Mouse (Mus musculus) hindbrain, embryonic 11.5 days (tissue): Measurements from ENCODE around the gene Gm45261. TPM values are rescaled to one million over a fixed set of nuclear protein-coding genes. Genes with fewer than 3 reads are reported as not detected.

ENCODE experiments used
- ATAC-seq: fragments of 200-750 bp; cut with Nextera tagmentation; 2 replicates; pipeline ENCODE4 v1.8.0; 2017; ENCODE audit warnings: mild to moderate bottlenecking, moderate TSS enrichment, moderate library complexity; ENCODE audit not compliant: low FRiP score
- DNase-seq: peaks from one replicate; pipeline ENCODE4 v3.0.0-alpha.2; 2015; ENCODE audit warnings: low spot score
- H3K27ac ChIP-seq: fragments of 300-500 bp; sonication (generic); 2 replicates; pipeline ENCODE4 v1.5.1; 2014; ENCODE audit warnings: mild to moderate bottlenecking, low read depth, low read length
- H3K27me3 ChIP-seq: fragments of 300-500 bp; sonication (generic); 2 replicates; pipeline ENCODE4 v1.6.1; 2014; ENCODE audit warnings: mild to moderate bottlenecking, low read length, moderate library complexity, mixed read lengths; ENCODE audit not compliant: control insufficient read depth, insufficient read depth
- H3K36me3 ChIP-seq: fragments of 300-500 bp; sonication (generic); 2 replicates; pipeline ENCODE4 v1.6.1; 2014; ENCODE audit warnings: mild to moderate bottlenecking, low read length, moderate library complexity, mixed read lengths; ENCODE audit not compliant: control insufficient read depth, insufficient read depth
- H3K4me1 ChIP-seq: fragments of 300-500 bp; sonication (generic); replicated peaks from 2 replicates; pipeline ENCODE4 v1.6.1; 2014; ENCODE audit warnings: low read length, mixed read lengths; ENCODE audit not compliant: control insufficient read depth, insufficient read depth
- H3K4me2 ChIP-seq: fragments of 300-500 bp; sonication (generic); replicated peaks from 2 replicates; pipeline ENCODE4 v1.6.1; 2014; ENCODE audit warnings: mild to moderate bottlenecking, low read depth, low read length
- H3K4me3 ChIP-seq: fragments of 300-500 bp; sonication (generic); 2 replicates; pipeline ENCODE4 v1.5.1; 2014; ENCODE audit warnings: low read depth, low read length
- H3K9ac ChIP-seq: fragments of 300-500 bp; sonication (generic); 2 replicates; pipeline ENCODE4 v1.6.1; 2014; ENCODE audit warnings: low read depth, low read length
- H3K9me3 ChIP-seq: fragments of 300-500 bp; sonication (generic); 2 replicates; pipeline ENCODE4 v1.6.1; 2016; ENCODE audit warnings: low read length; ENCODE audit not compliant: control insufficient read depth
- WGBS: fragments of 180-500 bp; shearing (Covaris S2); extraction: QIAGEN DNeasy Blood & Tissue Kit; methylation state at CpG from one replicate; pipeline ENCODE4 v1.1.7; 2014; 5-methylcytosine and 5-hydroxymethylcytosine counted together
- polyA plus RNA-seq: library from polyadenylated mRNA; unstranded; fragments of >200 nt; fragmentation: Nextera tagmentation; extraction: Ambion mirVana; gene quantifications from 2 replicates; pipeline ENCODE4 v1.2.1, GENCODE M21; 2014

Gm45261 gene
- not detected in 2 replicates for polyA plus RNA-seq

DNA sequence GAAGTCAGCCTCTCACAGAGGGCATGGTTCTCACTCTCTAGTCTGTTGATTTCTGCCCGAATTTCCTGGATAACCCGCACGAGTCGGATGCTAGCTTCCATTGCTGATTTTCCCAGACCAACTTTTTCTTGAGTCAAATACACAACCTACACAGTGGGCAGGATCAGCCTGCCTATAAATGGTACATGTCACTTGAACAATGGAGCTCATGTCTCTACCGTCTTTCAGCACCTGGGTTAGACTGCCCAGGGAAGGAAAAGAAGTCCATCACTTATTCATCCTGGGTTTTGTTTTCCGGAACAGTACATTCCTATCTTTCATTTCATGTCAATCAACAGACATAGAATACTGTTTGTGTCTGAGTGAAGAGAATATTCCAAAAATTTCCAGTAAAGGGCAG is at the start of gene Gm45261:
Gm45261 (minus strand) TSS at position 101 of the 400 bp plus-strand sequence.
- H3K4me3 ChIP-seq, result no peak within 1 kb of the TSS
- H3K27ac ChIP-seq, result no peak within 1 kb of the TSS
- no peaks in the 10 kb centered on the region for H3K9me3 ChIP-seq
- ATAC-seq (no peak), DNase-seq (no peak)
- H3K4me2 ChIP-seq, result no peak within 1 kb of the TSS
- no peaks in the 10 kb centered on the region for H3K4me1 ChIP-seq
- no peaks in the 10 kb centered on the region for H3K36me3 ChIP-seq
- H3K9ac ChIP-seq, result no peak within 1 kb of the TSS
- no peaks in the 10 kb centered on the region for H3K27me3 ChIP-seq
- WGBS, result 81% methylated on average over 6 of the region's 6 CpGs

DNA sequence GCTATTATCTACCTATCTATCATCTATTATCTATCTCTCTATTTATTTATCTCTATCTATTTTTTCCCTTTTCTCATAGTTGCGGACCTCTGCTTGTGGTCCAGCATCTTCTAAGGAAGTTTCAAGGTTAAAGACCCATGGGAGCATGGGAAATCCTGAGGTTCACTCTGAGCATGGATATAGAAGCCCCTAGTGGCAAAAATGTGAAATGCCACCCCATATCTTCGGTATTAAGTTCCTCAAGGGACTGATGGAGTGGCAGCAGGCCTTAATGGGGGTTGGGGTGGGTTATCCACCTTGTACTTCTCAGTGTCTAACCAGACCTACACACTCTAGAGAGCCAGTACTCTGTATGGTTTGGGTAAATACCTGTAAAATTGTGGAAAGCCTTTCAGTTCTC is 43.5 kb upstream of the Gm45261 start:
- no peak overlapping the region for H3K4me2 ChIP-seq
- H3K4me1 ChIP-seq, result no peaks in the 10 kb centered on the region
- no peak overlapping the region for H3K4me3 ChIP-seq
- H3K9ac ChIP-seq, result no peak overlapping the region
- H3K36me3 ChIP-seq, result no peaks in the 10 kb centered on the region
- no peaks in the 10 kb centered on the region for H3K27me3 ChIP-seq
- no peak for ATAC-seq
- H3K9me3 ChIP-seq, result no peaks in the 10 kb centered on the region
- DNase-seq, result no peak
- H3K27ac ChIP-seq, result no peak overlapping the region
- WGBS, result 81% methylated on average over 2 of the region's 2 CpGs

DNA sequence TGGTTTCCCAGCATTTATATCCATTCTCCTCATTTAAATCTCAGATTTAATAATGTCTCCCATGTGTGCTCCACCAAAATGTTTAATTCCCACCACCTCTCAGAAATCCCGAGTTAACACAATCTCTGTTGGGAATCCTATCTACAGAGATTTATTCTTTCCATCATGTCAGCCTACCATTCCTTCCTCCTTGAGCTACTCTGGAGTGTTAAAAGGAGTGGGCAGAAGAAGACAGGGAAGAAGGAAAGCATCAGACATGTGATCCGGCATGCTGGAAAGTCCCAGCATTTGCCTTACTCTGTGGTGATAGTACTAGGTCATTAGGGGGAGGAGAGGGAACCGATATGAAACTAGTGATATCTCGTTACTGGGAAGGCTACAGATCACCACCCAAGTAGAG is 42.8 kb upstream of the Gm45261 start:
- no peak overlapping the region for H3K27ac ChIP-seq
- no peak overlapping the region for H3K4me3 ChIP-seq
- H3K4me2 ChIP-seq, result no peak overlapping the region
- WGBS, result 88% methylated on average over 4 of the region's 4 CpGs
- H3K4me1 ChIP-seq, result no peaks in the 10 kb centered on the region
- no peaks in the 10 kb centered on the region for H3K36me3 ChIP-seq
- H3K9ac ChIP-seq, result no peak overlapping the region
- DNase-seq (no peak), ATAC-seq (no peak)
- no peaks in the 10 kb centered on the region for H3K9me3 ChIP-seq
- H3K27me3 ChIP-seq, result no peaks in the 10 kb centered on the region

DNA sequence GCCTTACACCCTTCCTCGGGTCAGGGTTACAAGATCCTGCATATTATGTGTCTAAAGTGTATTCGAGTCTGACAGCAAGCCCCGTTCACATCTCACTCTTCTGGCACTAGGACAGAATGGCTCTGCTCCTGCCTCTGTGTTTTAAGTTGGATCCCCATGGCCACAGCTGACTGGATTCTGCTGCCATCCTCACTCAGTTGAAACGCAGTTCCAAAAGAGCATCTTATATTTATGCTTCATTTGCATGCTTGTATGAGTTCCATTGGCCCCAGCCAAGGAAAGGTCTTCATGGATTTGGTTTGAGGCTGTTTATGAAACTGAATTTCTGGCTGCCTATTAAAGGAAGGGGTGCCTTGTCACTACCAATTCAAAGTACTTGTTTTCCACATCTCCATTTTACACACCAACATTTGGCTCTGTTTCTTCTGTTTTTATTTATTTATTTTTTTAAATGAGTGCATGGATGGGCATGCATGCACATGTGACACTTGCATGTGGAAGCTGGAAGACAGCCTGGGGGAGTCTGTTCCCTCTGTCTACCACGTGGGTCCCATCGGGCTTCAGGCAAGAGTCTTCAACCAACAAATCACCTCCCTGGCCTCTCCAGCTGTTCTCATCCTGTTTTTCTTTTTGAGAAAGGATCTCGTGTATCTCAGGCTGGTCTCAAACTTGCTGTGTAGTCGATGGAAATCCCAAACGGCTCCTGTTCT is 41.4 kb upstream of the Gm45261 start:
- Histone ChIP-seq H3K9me3 (no peaks in the 10 kb centered on the region), H3K4me3 (no peak overlapping the region), H3K27ac (no peak overlapping the region), H3K4me2 (no peak overlapping the region), H3K27me3 (no peaks in the 10 kb centered on the region), H3K4me1 (no peaks in the 10 kb centered on the region), H3K9ac (no peak overlapping the region), H3K36me3 (no peaks in the 10 kb centered on the region)
- WGBS, result 83% methylated on average over 9 of the region's 9 CpGs
- no peak for ATAC-seq
- DNase-seq, result no peak

DNA sequence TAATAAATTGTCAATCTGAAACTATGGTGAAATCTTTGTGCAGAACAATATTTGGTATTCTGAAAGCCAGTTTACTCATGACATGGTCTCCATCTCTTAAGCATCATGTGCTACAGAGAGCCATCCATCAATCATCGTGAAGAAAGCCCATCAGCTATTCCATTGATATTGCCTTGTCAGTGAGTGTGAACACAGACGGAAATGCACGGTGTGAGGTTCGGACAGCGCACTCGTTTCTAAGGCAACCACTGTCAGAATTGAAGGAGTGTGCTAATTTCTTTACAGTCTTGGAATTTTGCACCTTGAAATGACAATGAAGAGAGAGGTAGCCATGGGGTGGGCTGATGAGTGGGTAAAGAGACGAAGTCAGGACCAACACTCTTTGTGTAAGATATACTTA is 38.0 kb upstream of the Gm45261 start:
- Histone ChIP-seq H3K9ac (no peak overlapping the region), H3K4me2 (no peak overlapping the region), H3K27ac (no peak overlapping the region), H3K27me3 (no peaks in the 10 kb centered on the region), H3K4me1 (no peaks in the 10 kb centered on the region), H3K4me3 (no peak overlapping the region), H3K9me3 (no peaks in the 10 kb centered on the region), H3K36me3 (no peaks in the 10 kb centered on the region)
- ATAC-seq (no peak), DNase-seq (no peak)
- WGBS, result 55% methylated on average over 7 of the region's 7 CpGs

DNA sequence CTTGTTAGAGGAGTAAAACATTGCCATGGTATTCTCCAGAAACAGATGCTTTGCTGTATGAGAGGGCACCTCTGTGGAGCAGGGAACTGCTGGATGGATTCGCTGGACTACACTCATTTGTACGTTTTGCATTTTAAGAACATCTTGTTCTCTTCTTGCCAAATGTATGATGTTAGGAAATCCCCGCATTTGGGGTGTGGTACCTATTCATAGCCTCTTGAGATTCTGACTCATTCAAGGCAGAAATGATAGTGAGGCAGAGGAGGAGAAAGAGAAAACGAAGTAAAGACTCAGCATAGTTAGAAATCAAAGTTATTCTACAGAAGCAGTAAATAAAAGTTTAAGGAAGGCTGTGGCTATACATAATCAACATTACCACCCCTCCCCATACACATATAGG is 35.1 kb upstream of the Gm45261 start:
- WGBS, result 85% methylated on average over 4 of the region's 4 CpGs
- no peak overlapping the region for H3K4me3 ChIP-seq
- no peak for DNase-seq
- no peaks in the 10 kb centered on the region for H3K4me1 ChIP-seq
- H3K36me3 ChIP-seq, result no peaks in the 10 kb centered on the region
- H3K4me2 ChIP-seq, result no peak overlapping the region
- no peaks in the 10 kb centered on the region for H3K27me3 ChIP-seq
- no peak for ATAC-seq
- no peak overlapping the region for H3K27ac ChIP-seq
- no peak overlapping the region for H3K9ac ChIP-seq
- no peaks in the 10 kb centered on the region for H3K9me3 ChIP-seq

DNA sequence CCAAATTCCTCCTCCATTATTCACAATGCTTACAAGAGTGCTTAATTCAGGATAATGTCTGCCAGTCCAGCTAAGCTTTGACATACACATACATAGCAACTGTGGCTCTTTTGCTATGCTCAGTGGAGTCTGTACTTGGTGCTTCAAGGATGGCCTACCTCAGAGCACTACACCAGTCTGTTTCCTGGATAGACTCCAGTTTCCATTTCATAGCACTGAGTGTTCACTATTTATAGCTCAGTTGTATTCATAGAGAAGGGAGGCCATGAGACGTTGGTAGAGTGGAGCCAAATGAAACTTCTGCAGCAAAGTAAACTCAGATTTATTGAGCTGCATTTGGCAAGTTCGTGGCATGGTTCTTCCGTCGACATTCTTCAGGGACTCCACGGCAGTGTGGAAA is 22.2 kb upstream of the Gm45261 start:
- DNase-seq (no peak), ATAC-seq (no peak)
- 82% methylated on average over 5 of the region's 5 CpGs for WGBS
- no peak overlapping the region for H3K9ac ChIP-seq
- no peak overlapping the region for H3K27ac ChIP-seq
- no peaks in the 10 kb centered on the region for H3K4me1 ChIP-seq
- H3K36me3 ChIP-seq, result no peaks in the 10 kb centered on the region
- H3K9me3 ChIP-seq, result no peaks in the 10 kb centered on the region
- H3K4me3 ChIP-seq, result no peak overlapping the region
- H3K27me3 ChIP-seq, result no peaks in the 10 kb centered on the region
- H3K4me2 ChIP-seq, result no peak overlapping the region

DNA sequence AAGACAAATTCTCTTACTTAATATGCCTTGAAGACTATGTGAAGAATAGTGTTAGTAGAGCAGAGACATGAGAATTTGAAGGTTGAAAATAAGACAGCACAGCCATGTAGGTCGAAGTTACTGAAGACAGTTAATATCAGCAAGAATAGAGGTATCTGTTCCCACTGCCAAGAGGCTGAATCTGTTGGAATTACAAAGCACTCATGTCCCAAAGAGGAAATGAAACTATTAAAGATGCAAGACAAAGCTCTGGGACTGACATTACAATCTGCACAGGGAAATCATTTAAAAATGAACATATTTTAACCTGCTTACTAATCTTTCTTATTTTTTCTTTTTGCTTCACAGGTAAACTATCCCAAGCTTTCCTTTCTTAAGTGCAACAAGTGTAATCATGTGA is 13.7 kb upstream of the Gm45261 start:
- H3K4me2 ChIP-seq, result no peak overlapping the region
- 72% methylated on average over 1 of the region's 1 CpGs for WGBS

DNA sequence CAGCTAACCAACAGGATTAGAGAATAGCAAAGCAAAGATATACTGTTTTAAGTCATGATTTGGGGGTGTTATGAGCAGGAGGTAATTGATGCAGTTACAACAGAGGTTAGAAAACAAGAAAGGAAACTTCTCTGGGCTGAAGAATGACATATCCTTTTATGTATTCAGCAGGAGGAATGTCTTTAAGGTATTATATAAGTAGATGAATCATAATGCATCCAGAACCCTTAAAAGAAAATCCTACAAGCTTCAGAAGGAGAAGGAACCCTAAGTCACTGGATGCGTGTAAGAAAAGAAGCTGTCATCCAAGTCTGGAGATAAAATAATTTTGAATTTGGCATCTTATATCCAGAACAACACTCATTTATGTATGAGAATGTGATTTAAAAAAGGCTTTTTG is 11.1 kb upstream of the Gm45261 start:
- Histone ChIP-seq H3K9me3 (no peaks in the 10 kb centered on the region), H3K27ac (no peak overlapping the region), H3K4me3 (no peak overlapping the region), H3K4me2 (no peak overlapping the region), H3K27me3 (no peaks in the 10 kb centered on the region), H3K9ac (no peak overlapping the region), H3K4me1 (no peaks in the 10 kb centered on the region), H3K36me3 (no peaks in the 10 kb centered on the region)
- WGBS, result 97% methylated on average over 1 of the region's 1 CpGs
- DNase-seq (no peak), ATAC-seq (no peak)

More for the DNA sequence above, 13.7 kb upstream of the Gm45261 start:
- ATAC-seq (no peak), DNase-seq (no peak)
- Histone ChIP-seq H3K27ac (no peak overlapping the region), H3K9ac (no peak overlapping the region), H3K9me3 (no peaks in the 10 kb centered on the region), H3K4me1 (no peaks in the 10 kb centered on the region), H3K36me3 (no peaks in the 10 kb centered on the region), H3K27me3 (no peaks in the 10 kb centered on the region), H3K4me3 (no peak overlapping the region)
